Mouse (Mus musculus) Patski (cell line): ENCODE results near the gene Syce2. TPM values are rescaled to one million over a fixed set of nuclear protein-coding genes. Genes with fewer than 3 reads are reported as not detected.

Experiments
- ATAC-seq: fragments of 100-300 bp; one replicate; pipeline ENCODE4 v1.8.0; 2021
- CTCF ChIA-PET: fragments of 350-600 bp; sonication (Branson Sonifier 250); formaldehyde crosslinking; loops from one replicate; lab custom pipeline; 2022; ENCODE audit warnings: inconsistent platforms; lab: Charles Lee
- POLR2A ChIA-PET: fragments of 350-600 bp; sonication (Branson Sonifier 250); formaldehyde crosslinking; loops from one replicate; lab custom pipeline; 2022; ENCODE audit warnings: antibody characterized with exemption, inconsistent platforms; lab: Charles Lee
- DNase-seq: peaks from one replicate; pipeline ENCODE4 v3.0.0-alpha.2; 2011; ENCODE audit warnings: low read depth, low spot score
- H3K27me3 ChIP-seq: fragments of 371-371 bp; one replicate; pipeline ENCODE4 v1.5.1; 2021
- CTCF ChIP-seq: fragments of 100-300 bp; IDR thresholded peaks from one replicate; pipeline ENCODE4 v1.5.1; 2021
- in situ Hi-C: fragments of 300-500 bp; cut with MboI; formaldehyde crosslinking; loops from 3 replicates; pipeline ENCODE4 v1.11.1; 2018; ENCODE audit warnings: low pct_unique_long_range_greater_than_20kb, mixed read lengths
- polyA plus RNA-seq: library from polyadenylated mRNA; unstranded; gene quantifications from one replicate; pipeline ENCODE4 v1.2.3, GENCODE M21; 2021

Gene Syce2
- polyA plus RNA-seq, 1 experiment from 2014 or later = 6.0 TPM

DNA sequence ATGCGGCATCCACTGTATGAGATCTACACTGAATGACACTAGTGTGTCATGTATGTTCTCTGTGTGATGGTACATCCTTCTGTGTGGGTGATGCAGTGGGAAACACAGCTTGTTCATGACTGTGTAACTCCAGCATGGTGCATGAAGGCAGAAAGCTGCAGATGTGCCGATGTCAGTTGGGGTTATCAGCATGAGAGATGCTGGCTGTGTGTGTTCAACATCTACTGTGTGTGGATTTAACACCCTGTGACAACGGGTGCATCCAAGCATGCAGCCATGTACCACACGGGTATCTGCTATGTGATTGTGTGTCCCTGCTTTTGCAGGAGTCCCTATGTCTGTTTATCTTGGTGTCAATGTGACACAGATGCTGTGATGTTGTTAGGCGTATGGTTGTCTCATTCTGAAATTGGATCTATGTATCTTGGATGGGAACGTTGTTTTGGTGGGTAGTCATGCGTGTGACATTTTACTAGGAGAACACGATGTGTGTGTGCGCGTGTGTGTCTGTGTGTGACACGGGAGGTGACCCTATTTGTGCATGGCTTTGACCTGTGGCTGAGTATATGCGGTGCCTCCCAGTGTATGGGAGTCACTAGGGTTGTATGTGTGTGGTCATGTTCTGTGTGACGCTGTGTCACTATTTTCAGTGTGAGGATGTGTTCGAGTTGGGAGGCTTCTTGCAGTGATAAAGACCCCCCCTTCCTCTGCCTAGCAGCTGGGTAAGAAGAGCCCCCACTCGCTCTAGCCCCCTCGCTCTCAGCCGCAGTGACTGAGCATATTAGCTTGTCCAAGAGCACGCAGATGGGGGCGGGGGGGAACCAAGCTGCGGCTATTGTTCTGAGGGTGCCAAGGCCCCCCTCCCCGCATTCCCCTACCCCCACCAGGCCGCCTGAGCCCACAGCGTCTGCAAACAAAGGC lies 64.4 kb downstream of the Syce2 start:
- no peak for TF ChIP-seq CTCF
- in situ Hi-C loops = no loop called here
- peaks cover 60% of the 10 kb centered on the region for H3K27me3 ChIP-seq
- DNase-seq = no peak
- CTCF ChIA-PET = no interaction called here
- no peak for ATAC-seq
- POLR2A ChIA-PET = no interaction called here

DNA sequence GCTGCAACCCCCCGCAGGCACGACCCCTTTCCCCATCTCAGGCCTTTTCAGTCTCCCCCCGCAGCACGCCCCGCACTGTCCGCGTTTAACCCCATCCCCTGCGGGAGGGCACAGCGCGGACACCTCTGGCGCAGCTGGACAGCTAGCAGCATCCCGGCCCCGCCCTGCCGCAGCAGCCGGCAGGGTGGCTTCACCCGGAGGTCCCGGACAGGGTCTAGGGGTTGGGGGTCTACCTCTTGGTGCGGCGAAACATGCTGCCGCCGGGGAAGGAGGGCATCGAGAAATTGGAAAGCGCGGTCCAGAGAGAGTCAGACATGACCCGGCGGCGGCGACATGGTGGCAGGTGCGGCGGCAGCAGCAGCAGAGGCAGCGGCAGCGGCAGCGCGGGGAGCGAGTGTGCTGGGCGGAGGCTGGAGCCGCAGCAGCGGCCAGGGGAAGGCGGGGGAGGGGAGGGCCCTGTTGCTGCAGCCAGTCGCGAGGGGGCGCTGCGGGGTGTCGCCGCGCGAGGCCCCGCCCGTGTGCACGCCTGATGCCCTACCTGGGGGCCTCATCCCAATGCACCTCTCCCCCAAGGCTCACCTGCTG lies 65.1 kb downstream of the Syce2 start, which contains the start of gene Mast1:
Gene Mast1 (minus strand): TSS at position 398 of the 585 bp plus-strand sequence.
- H3K27me3 ChIP-seq = peaks cover 56% of the 10 kb centered on the region
- ATAC-seq (peak; percentile 60), DNase-seq (no peak)
- POLR2A ChIA-PET = no interaction called here
- in situ Hi-C loops = no loop called here
- peak; percentile 99 for TF ChIP-seq CTCF
- CTCF ChIA-PET = no interaction called here

Other genes with a start within 250 kb of the Syce2 start
- gene Ier2, start 209.3 kb upstream of the Syce2 start, polyA plus RNA-seq = 113 TPM
- gene Trmt1, start 185.8 kb upstream of the Syce2 start, polyA plus RNA-seq = 106 TPM
- gene Nacc1, start 184.2 kb upstream of the Syce2 start, polyA plus RNA-seq = 109 TPM
- gene Lyl1, start 170.7 kb upstream of the Syce2 start, polyA plus RNA-seq = 0.13 TPM
- 1.4 TPM for gene G430095P16Rik, start 149.1 kb upstream of the Syce2 start, polyA plus RNA-seq
- gene Nfix, start 71.8 kb upstream of the Syce2 start, polyA plus RNA-seq = 32.5 TPM
- 12.5 TPM for gene Dand5, start 49.3 kb upstream of the Syce2 start, polyA plus RNA-seq
- 31.8 TPM for gene Gadd45gip1, start 40.6 kb upstream of the Syce2 start, polyA plus RNA-seq
- gene Rad23a, start 31.4 kb upstream of the Syce2 start, polyA plus RNA-seq = 126 TPM
- gene Calr, start 25.2 kb upstream of the Syce2 start, polyA plus RNA-seq = 1,232 TPM
- gene Farsa, start 15.1 kb upstream of the Syce2 start, polyA plus RNA-seq = 79.6 TPM
- gene Gcdh, start 21.8 kb downstream of the Syce2 start, polyA plus RNA-seq = 55.5 TPM
- gene Klf1, start 29.8 kb downstream of the Syce2 start, polyA plus RNA-seq = 0.28 TPM
- gene Dnase2a, start 36.4 kb downstream of the Syce2 start, polyA plus RNA-seq = 25.9 TPM
- gene Mast1, start 65.2 kb downstream of the Syce2 start, polyA plus RNA-seq = 0.60 TPM
- 0.22 TPM for gene Rtbdn, start 74.9 kb downstream of the Syce2 start, polyA plus RNA-seq
- 6.4 TPM for gene Gm49661, start 97.3 kb downstream of the Syce2 start, polyA plus RNA-seq
- gene Prdx2, start 97.5 kb downstream of the Syce2 start, polyA plus RNA-seq = 668 TPM
- 91.5 TPM for gene Rnaseh2a, start 97.7 kb downstream of the Syce2 start, polyA plus RNA-seq
- gene Junb, start 106.6 kb downstream of the Syce2 start, polyA plus RNA-seq = 280 TPM
- gene Hook2, start 118.5 kb downstream of the Syce2 start, polyA plus RNA-seq = 33.0 TPM
- 0.05 TPM for gene Best2, start 142.4 kb downstream of the Syce2 start, polyA plus RNA-seq
- gene Asna1, start 153.2 kb downstream of the Syce2 start, polyA plus RNA-seq = 159 TPM
- gene Trir, start 154.7 kb downstream of the Syce2 start, polyA plus RNA-seq = 152 TPM
- 83.7 TPM for gene Tnpo2, start 164.8 kb downstream of the Syce2 start, polyA plus RNA-seq
- gene Fbxw9, start 187.9 kb downstream of the Syce2 start, polyA plus RNA-seq = 32.7 TPM
- gene Gm5741, start 195.9 kb downstream of the Syce2 start, polyA plus RNA-seq = 0.21 TPM
- gene Dhps, start 199.6 kb downstream of the Syce2 start, polyA plus RNA-seq = 57.6 TPM
- 104 TPM for gene Wdr83os, start 208.6 kb downstream of the Syce2 start, polyA plus RNA-seq
- gene Wdr83, start 209.2 kb downstream of the Syce2 start, polyA plus RNA-seq = 30.4 TPM
- gene Man2b1, start 211.2 kb downstream of the Syce2 start, polyA plus RNA-seq = 45.5 TPM